In genomic region chr13:60601436-60602415, GRCm38 (mm10) we compare ENCODE assay signal across 8 mouse cellular contexts. TPM values are rescaled to one million over a fixed set of nuclear protein-coding genes. Genes with fewer than 3 reads are reported as not detected.
DNase-seq lines count a peak whose midpoint lies in the region; ATAC-seq and TF ChIP-seq lines count a peak whose summit lies in the region.

TSS of gene Dapk1 (plus strand) at chr13:60601947.

- DNase-seq in c-Kit-positive CD71-positive TER-119-positive erythroid progenitor cells, embryonic 14.5 days (ENCODE audit: low spot score): peak; percentile 61
- peak; percentile 86 to 91 for DNase-seq in kidney, postnatal 36 days
- DNase-seq in liver, embryonic 13.5 days: peak; percentile 69
- DNase-seq in neural tube, embryonic 11.5 days (ENCODE audit: low spot score): peak; percentile 91
- peak; percentile 88 for DNase-seq in stomach, postnatal 0 days (ENCODE audit: low spot score)

- H3K36me3 ChIP-seq in forebrain, embryonic 13.5 days (ENCODE audit: poor library complexity, severe bottlenecking): peaks cover 25% of the 10 kb centered on the region
- H3K36me3 ChIP-seq in heart, embryonic 16.5 days (ENCODE audit: control insufficient read depth, insufficient read depth): no peaks in the 10 kb centered on the region
- peaks cover 3% of the 10 kb centered on the region; the same call in 1 of the 2 replicates for H3K36me3 ChIP-seq in liver, embryonic 13.5 days
- no peaks in the 10 kb centered on the region for H3K36me3 ChIP-seq in neural tube, embryonic 11.5 days (ENCODE audit: control insufficient read depth, insufficient read depth, low read length)
- H3K36me3 ChIP-seq in stomach, postnatal 0 days (ENCODE audit: control insufficient read depth, insufficient read depth, low read length): no peaks in the 10 kb centered on the region

- peak within 1 kb of the TSS; percentile 74 for H3K4me2 ChIP-seq in forebrain, embryonic 13.5 days
- H3K4me2 ChIP-seq in heart, embryonic 16.5 days (ENCODE audit: low read depth, low read length): peak within 1 kb of the TSS; percentile 89
- peak within 1 kb of the TSS; percentile 94 for H3K4me2 ChIP-seq in liver, embryonic 13.5 days
- H3K4me2 ChIP-seq in neural tube, embryonic 11.5 days (ENCODE audit: low read depth): peak within 1 kb of the TSS; percentile 72
- peak within 1 kb of the TSS; percentile 97 for H3K4me2 ChIP-seq in stomach, postnatal 0 days (replicated peaks; ENCODE audit: low read depth)

- peaks cover 29% of the 10 kb centered on the region for H3K4me1 ChIP-seq in forebrain, embryonic 13.5 days
- no peaks in the 10 kb centered on the region for H3K4me1 ChIP-seq in heart, embryonic 16.5 days (ENCODE audit: control insufficient read depth, insufficient read depth, low read length)
- peaks cover 24% of the 10 kb centered on the region for H3K4me1 ChIP-seq in liver, embryonic 13.5 days (replicated peaks)
- H3K4me1 ChIP-seq in neural tube, embryonic 11.5 days (ENCODE audit: control insufficient read depth, insufficient read depth, low read length): no peaks in the 10 kb centered on the region
- no peaks in the 10 kb centered on the region; the same call in 1 of the 2 replicates for H3K4me1 ChIP-seq in stomach, postnatal 0 days (replicated peaks; ENCODE audit: control insufficient read depth, insufficient read depth)

- no peaks in the 10 kb centered on the region for H3K27me3 ChIP-seq in forebrain, embryonic 13.5 days
- no peaks in the 10 kb centered on the region for H3K27me3 ChIP-seq in heart, embryonic 16.5 days (ENCODE audit: control insufficient read depth, insufficient read depth, low read length)
- H3K27me3 ChIP-seq in liver, embryonic 13.5 days: no peaks in the 10 kb centered on the region
- no peaks in the 10 kb centered on the region for H3K27me3 ChIP-seq in neural tube, embryonic 11.5 days (ENCODE audit: control insufficient read depth, insufficient read depth, low read length)
- no peaks in the 10 kb centered on the region for H3K27me3 ChIP-seq in stomach, postnatal 0 days (ENCODE audit: control insufficient read depth, insufficient read depth, low read length)

- no peak for TF ChIP-seq EP300 in stomach, postnatal 0 days (optimal IDR thresholded peaks at IDR 0.05)

- H3K4me3 ChIP-seq in forebrain, embryonic 13.5 days: peak within 1 kb of the TSS; percentile 89
- H3K4me3 ChIP-seq in heart, embryonic 16.5 days (ENCODE audit: low read length): peak within 1 kb of the TSS; percentile 71
- peak within 1 kb of the TSS; percentile 74 for H3K4me3 ChIP-seq in liver, embryonic 13.5 days (replicated peaks)
- peak within 1 kb of the TSS; percentile 81 for H3K4me3 ChIP-seq in neural tube, embryonic 11.5 days (ENCODE audit: low read depth, low read length)
- peak within 1 kb of the TSS; percentile 82 for H3K4me3 ChIP-seq in stomach, postnatal 0 days (ENCODE audit: low read depth, low read length)

- peak; percentile 71 for ATAC-seq in CD4-positive, CD25-positive, alpha-beta regulatory T cell, adult 4 months
- ATAC-seq in forebrain, embryonic 13.5 days: peak; percentile 88
- ATAC-seq in heart, embryonic 16.5 days (replicated peaks; ENCODE audit: extremely low read depth, insufficient read depth, low FRiP score): peak; percentile 88
- ATAC-seq in liver, embryonic 13.5 days (ENCODE audit: low read depth): peak; percentile 82
- peak; percentile 85 for ATAC-seq in neural tube, embryonic 11.5 days (ENCODE audit: insufficient read depth, low FRiP score, low TSS enrichment)
- peak; percentile 94 for ATAC-seq in stomach, postnatal 0 days (ENCODE audit: low FRiP score, low TSS enrichment)

- H3K9me3 ChIP-seq in forebrain, embryonic 13.5 days (replicated peaks): no peaks in the 10 kb centered on the region
- no peaks in the 10 kb centered on the region for H3K9me3 ChIP-seq in heart, embryonic 16.5 days (replicated peaks; ENCODE audit: control insufficient read depth, low read length)
- no peaks in the 10 kb centered on the region for H3K9me3 ChIP-seq in liver, embryonic 13.5 days (replicated peaks)
- no peaks in the 10 kb centered on the region for H3K9me3 ChIP-seq in neural tube, embryonic 11.5 days (ENCODE audit: control insufficient read depth, low read length)
- H3K9me3 ChIP-seq in stomach, postnatal 0 days (ENCODE audit: control insufficient read depth, low read length): no peaks in the 10 kb centered on the region

- TF ChIP-seq CTCF in stomach, postnatal 0 days (IDR thresholded peaks at IDR 0.05; ENCODE audit: low read depth): peak; percentile 70

- peak within 1 kb of the TSS; percentile 95 for H3K27ac ChIP-seq in forebrain, embryonic 13.5 days
- H3K27ac ChIP-seq in heart, embryonic 16.5 days (ENCODE audit: low read length): peak within 1 kb of the TSS; percentile 49
- peak within 1 kb of the TSS; percentile 67 for H3K27ac ChIP-seq in liver, embryonic 13.5 days
- H3K27ac ChIP-seq in neural tube, embryonic 11.5 days (ENCODE audit: low read depth, low read length): peak within 1 kb of the TSS; percentile 86
- peak within 1 kb of the TSS; percentile 81 for H3K27ac ChIP-seq in stomach, postnatal 0 days (replicated peaks)

- under 1% methylated on average over 63 of the region's 90 CpGs for WGBS in forebrain, embryonic 13.5 days
- WGBS in heart, embryonic 16.5 days: under 1% methylated on average over 49 of the region's 90 CpGs
- WGBS in liver, embryonic 13.5 days (ENCODE audit: insufficient replicate concordance): under 1% methylated on average over 69 of the region's 90 CpGs
- WGBS in neural tube, embryonic 11.5 days: under 1% methylated on average over 58 of the region's 90 CpGs
- 1% methylated on average over 61 of the region's 90 CpGs for WGBS in stomach, postnatal 0 days

- H3K9ac ChIP-seq in forebrain, embryonic 13.5 days: peak within 1 kb of the TSS; percentile 94
- peak within 1 kb of the TSS; percentile 84 for H3K9ac ChIP-seq in heart, embryonic 16.5 days (ENCODE audit: low read length)
- peak within 1 kb of the TSS; percentile 79 for H3K9ac ChIP-seq in liver, embryonic 13.5 days
- H3K9ac ChIP-seq in neural tube, embryonic 11.5 days (ENCODE audit: low read length): peak within 1 kb of the TSS; percentile 96
- peak within 1 kb of the TSS; percentile 86 for H3K9ac ChIP-seq in stomach, postnatal 0 days (ENCODE audit: low read length)

RNA-seq across cellular contexts. Expression of gene Dapk1, which starts in this region (rescaled TPM):
- polyA plus RNA-seq in CD4-positive, CD25-positive, alpha-beta regulatory T cell, adult 4 months (2017; shearing (Covaris generic)): 1 to 10 TPM; 1.4 to 1.8 TPM
- polyA plus RNA-seq in forebrain, embryonic 13.5 days (2015; fragmentation: Nextera tagmentation; extraction: Ambion mirVana): 37.0 and 38.6 TPM in 2 replicates
- 8.3 and 11.5 TPM in 2 replicates for polyA plus RNA-seq in heart, embryonic 16.5 days (2015; fragmentation: Nextera tagmentation; extraction: Ambion mirVana)
- 5.0 and 7.6 TPM in 2 replicates for polyA plus RNA-seq in liver, embryonic 13.5 days (2015; fragmentation: Nextera tagmentation; extraction: Ambion mirVana)
- 21.6 and 23.4 TPM in 2 replicates for polyA plus RNA-seq in neural tube, embryonic 11.5 days (2014; fragmentation: Nextera tagmentation; extraction: Ambion mirVana)
- 4.8 and 5.4 TPM in 2 replicates for polyA plus RNA-seq in stomach, postnatal 0 days (2015; fragmentation: Nextera tagmentation; extraction: Ambion mirVana)

Comparison
In these comparisons a context has a peak if more than half of its experiments do, and no peak if none do; other contexts are left out.
1. Peak in every context shown above with its lines: DNase-seq, ATAC-seq, H3K4me3 ChIP-seq and H3K27ac ChIP-seq.